Mouse (Mus musculus): Measurements from ENCODE around the gene Cyp2s1. TPM values are rescaled to one million over a fixed set of nuclear protein-coding genes. Genes with fewer than 3 reads are reported as not detected.
A peak's percentile ranks its signal among the peaks of the same experiment; 100 is the strongest.

The Cyp2s1 gene
- polyA plus RNA-seq, 1 experiment from 2014 or later = 3.3 TPM

DNA sequence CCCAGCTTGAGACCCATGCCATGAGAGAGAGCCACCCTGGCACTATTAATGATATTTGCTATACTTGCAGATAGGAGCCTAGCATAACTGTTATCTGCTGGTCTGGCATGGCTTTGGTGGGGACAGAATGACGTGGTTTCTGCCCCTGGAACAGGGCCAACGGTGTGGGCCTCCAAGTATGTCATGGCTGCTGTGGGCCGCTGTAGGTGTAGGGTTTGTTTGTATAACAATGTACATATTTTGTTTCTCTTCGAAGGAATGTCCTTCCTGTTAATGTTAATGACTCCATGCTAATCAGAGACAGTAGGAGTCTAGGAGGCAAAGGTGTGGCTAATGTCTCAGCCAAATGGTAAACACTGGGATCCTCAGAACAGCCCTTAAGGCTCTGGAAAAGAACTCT lies 24.2 kb upstream of the Cyp2s1 start:
- Histone ChIP-seq H3K27me3 (no peaks in the 10 kb centered on the region), H3K27ac (no peak overlapping the region), H3K9ac (no peak overlapping the region), H3K4me2 (no peak overlapping the region), H3K4me1 (replicated peaks) (no peaks in the 10 kb centered on the region), H3K4me3 (no peak overlapping the region), H3K36me3 (no peaks in the 10 kb centered on the region), H3K9me3 (replicated peaks) (no peaks in the 10 kb centered on the region)
- 51% methylated on average over 4 of the region's 4 CpGs for WGBS
- no peak for ATAC-seq (replicated peaks; ENCODE audit: insufficient number of reproducible peaks, insufficient read depth, low FRiP score, low read depth)

DNA sequence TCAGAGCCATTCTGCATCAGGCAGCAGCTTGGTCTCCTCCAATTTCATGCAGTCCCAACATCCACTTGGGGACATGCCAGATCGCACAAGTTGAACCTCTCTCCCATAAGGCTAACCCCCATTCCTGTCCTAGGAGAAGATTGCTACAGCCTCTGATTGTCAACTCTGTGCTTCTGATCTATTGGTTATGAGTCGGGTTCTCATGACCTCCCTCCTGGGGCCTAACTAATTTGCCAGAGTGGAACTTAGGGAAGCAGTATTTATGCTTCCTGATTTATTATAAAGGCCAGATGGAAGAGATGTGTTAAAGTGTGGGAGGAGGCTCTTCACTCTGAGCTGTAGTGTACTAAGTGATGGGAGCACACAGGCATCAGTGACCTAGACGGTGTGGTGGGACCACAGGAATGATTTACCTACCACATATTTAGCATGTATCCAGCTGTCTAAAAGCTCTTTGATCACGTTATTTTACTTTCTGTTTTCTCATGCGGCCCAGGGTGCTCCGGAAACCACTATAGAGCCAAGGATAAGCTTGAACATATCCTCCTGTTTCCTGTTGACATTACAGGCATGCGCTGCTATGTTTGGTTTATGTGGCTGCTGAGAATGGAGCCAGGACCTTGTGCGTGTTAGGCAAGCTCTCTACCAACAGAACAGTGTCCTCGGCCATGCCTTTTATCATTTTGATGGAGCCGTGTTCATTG lies 18.6 kb upstream of the Cyp2s1 start:
- Histone ChIP-seq H3K9ac (no peak overlapping the region), H3K9me3 (replicated peaks) (no peaks in the 10 kb centered on the region), H3K27me3 (no peaks in the 10 kb centered on the region), H3K36me3 (no peaks in the 10 kb centered on the region), H3K4me3 (no peak overlapping the region), H3K4me2 (no peak overlapping the region), H3K4me1 (replicated peaks) (no peaks in the 10 kb centered on the region), H3K27ac (0 out of 2 replicates have a peak overlapping the region, but pooled peaks have one; percentile 7)
- peak; percentile 25; the same call in 1 of the 2 replicates for ATAC-seq (replicated peaks; ENCODE audit: insufficient number of reproducible peaks, insufficient read depth, low FRiP score, low read depth)
- WGBS = 59% methylated on average over 10 of the region's 10 CpGs

DNA sequence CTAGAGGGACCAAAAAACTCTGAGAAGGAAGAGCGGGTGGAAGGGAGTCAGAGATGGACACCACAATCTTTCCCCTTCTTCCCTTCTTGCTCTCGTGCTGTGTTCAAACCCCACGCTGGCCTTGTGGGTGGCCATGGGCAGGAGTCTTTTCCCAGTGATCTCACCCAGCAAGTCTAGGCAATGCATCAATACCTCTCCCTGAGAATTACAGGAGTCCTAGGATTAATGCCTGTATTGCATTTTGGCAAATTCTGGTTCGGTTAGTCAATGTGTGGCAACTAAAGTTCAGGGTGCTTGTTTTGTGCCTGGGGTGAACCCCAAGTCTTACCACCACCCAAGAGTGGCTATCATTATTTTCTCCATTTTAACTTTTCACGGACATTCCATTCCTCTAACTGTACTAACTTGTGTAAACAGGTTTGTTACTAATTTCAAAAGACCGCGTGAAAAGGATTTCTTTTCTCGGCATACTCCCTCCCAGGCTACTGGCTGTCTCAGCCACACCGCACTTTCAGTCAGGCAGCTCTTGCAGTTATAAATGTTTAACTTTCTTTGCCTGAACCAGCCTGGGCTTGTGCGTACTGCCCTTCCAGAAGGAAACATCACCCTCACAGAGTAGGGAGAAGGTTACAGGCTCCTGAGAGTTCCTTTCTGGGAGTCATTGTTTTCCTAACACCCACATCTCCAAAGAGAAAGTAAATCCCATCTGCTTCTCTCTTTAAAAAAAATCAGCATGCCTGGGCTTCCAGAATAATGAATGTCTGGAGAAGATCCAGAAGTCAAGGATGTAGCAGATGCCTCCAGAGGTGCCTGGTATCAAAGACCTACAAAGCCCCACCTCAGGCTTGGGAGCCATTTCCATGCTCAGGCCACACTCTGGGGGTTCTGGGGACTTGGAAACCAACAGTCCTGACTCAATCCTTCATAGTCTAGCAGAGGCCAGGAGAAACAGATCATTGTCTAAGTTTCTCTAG lies 15.1 kb upstream of the Cyp2s1 start:
- Histone ChIP-seq H3K9ac (no peak overlapping the region), H3K4me2 (no peak overlapping the region), H3K4me1 (replicated peaks) (peaks cover 6% of the 10 kb centered on the region), H3K27ac (no peak overlapping the region), H3K27me3 (no peaks in the 10 kb centered on the region), H3K4me3 (no peak overlapping the region), H3K36me3 (no peaks in the 10 kb centered on the region), H3K9me3 (replicated peaks) (no peaks in the 10 kb centered on the region)
- ATAC-seq (replicated peaks; ENCODE audit: insufficient number of reproducible peaks, insufficient read depth, low FRiP score, low read depth) = no peak
- 65% methylated on average over 10 of the region's 10 CpGs for WGBS

DNA sequence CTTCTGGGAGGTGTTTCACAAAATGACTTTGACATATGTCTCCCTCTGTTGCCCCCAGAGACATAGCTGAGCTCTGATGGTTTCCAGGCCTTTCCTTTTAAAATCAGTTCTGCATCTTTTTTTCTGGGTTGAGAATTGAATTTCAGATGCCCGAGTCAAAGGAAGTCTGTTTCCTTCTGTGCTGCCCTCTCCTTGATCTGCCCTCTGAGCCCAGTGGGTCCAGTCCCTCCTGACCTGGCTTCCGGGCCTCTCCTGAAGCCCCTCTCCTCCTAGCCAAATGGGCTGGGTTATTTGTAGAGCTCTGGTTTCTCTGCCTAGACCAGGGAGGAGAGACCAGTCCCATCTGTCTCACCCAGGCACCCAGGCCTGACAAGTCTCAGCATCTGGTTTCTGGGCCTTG lies 13.5 kb upstream of the Cyp2s1 start:
- Histone ChIP-seq H3K4me2 (no peak overlapping the region), H3K27ac (no peak overlapping the region), H3K36me3 (no peaks in the 10 kb centered on the region), H3K27me3 (no peaks in the 10 kb centered on the region), H3K4me3 (no peak overlapping the region), H3K9ac (no peak overlapping the region), H3K9me3 (replicated peaks) (no peaks in the 10 kb centered on the region), H3K4me1 (replicated peaks) (peaks cover 8% of the 10 kb centered on the region)
- ATAC-seq (replicated peaks; ENCODE audit: insufficient number of reproducible peaks, insufficient read depth, low FRiP score, low read depth) = no peak
- WGBS = 36% methylated on average over 2 of the region's 2 CpGs

DNA sequence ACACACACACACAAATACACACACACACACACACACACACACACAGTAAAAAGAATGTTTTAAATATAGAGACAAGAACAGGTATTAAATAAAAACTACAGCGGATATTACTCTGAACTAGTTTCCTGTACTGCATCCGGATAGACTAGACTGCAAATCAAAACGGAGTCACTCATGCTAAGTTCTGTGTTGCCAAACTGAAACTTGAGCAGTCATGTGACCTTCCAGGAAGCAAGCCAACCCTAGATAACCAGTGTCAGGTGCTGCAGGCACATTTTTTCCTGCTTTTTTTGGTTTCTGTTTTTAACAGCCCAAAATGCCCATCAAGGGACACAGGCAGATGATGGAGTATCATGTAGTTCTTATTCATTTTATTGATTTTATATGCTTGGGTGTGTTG lies 10.5 kb upstream of the Cyp2s1 start:
- Histone ChIP-seq H3K9me3 (replicated peaks) (no peaks in the 10 kb centered on the region), H3K4me2 (no peak overlapping the region), H3K4me1 (replicated peaks) (peaks cover 8% of the 10 kb centered on the region), H3K27ac (no peak overlapping the region), H3K36me3 (no peaks in the 10 kb centered on the region), H3K4me3 (no peak overlapping the region), H3K27me3 (no peaks in the 10 kb centered on the region), H3K9ac (no peak overlapping the region)
- WGBS = 17% methylated on average over 3 of the region's 3 CpGs
- ATAC-seq (replicated peaks; ENCODE audit: insufficient number of reproducible peaks, insufficient read depth, low FRiP score, low read depth) = peak; percentile 85

DNA sequence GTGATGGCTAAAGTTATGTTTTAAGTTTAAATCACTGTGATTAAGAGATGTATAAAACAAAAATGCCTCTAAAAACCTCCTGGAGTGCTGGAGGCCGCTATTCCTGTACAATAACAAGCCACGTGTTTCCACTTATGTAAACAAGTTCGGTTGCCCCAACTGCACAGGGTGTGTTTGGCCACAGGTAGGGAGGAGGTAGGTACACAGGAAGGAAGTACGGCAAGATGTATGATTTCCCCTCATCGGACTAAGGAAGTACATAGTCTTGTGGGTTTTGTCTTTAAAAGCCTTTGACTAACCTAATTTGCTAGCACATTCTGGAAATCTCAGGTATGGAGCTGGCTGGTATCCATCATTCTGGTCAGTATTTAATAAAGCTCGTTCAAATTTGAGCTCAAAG lies 9.3 kb upstream of the Cyp2s1 start:
- Histone ChIP-seq H3K4me1 (replicated peaks) (peaks cover 8% of the 10 kb centered on the region), H3K36me3 (no peaks in the 10 kb centered on the region), H3K4me3 (no peak overlapping the region), H3K27me3 (no peaks in the 10 kb centered on the region), H3K9me3 (replicated peaks) (no peaks in the 10 kb centered on the region), H3K9ac (no peak overlapping the region), H3K4me2 (no peak overlapping the region), H3K27ac (no peak overlapping the region)
- 72% methylated on average over 6 of the region's 6 CpGs for WGBS
- no peak for ATAC-seq (replicated peaks; ENCODE audit: insufficient number of reproducible peaks, insufficient read depth, low FRiP score, low read depth)

DNA sequence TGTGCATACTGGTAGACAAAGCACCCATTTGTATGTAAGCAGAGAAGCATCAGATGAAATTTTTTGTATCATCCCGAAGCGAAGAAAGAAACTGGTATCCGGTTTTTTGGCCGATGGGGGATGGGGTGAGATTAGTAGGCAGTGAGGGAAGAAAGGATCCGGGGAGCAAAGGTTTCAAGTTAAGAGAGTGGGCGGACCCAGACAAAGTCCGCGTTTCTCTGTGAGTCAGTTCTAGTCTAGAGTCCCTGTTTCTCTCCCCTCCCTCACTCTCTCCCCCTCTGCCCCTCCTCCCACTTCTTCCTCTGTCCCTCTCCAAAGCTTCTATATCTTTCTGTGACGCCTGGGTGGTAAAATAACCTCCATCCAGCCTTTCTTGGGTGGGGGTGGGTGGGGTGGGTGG lies 8.3 kb upstream of the Cyp2s1 start:
- Histone ChIP-seq H3K9ac (no peak overlapping the region), H3K27ac (no peak overlapping the region), H3K9me3 (replicated peaks) (no peaks in the 10 kb centered on the region), H3K4me3 (no peak overlapping the region), H3K27me3 (no peaks in the 10 kb centered on the region), H3K4me1 (replicated peaks) (peaks cover 8% of the 10 kb centered on the region), H3K4me2 (no peak overlapping the region), H3K36me3 (no peaks in the 10 kb centered on the region)
- ATAC-seq (replicated peaks; ENCODE audit: insufficient number of reproducible peaks, insufficient read depth, low FRiP score, low read depth) = no peak
- WGBS = 49% methylated on average over 9 of the region's 9 CpGs

DNA sequence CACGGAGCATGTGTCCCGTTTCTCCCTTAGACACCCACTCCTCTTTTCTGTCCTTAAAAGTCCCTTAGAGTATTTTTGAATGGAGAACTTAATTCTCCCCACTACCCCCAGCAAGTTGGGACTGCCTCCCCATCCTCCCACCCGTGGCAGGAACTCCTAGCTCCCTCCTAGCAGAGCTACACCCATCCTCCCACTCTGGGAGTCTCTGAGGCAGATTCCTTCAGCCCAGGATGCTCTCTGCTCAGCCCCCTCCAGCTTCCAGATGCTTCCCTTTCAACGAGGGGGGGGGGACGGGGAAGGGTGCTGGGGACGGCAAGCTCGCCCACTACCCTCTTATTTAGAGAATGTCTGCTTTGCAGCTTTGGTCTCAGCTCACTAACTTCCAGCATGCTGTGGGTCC lies 1.1 kb downstream of the Cyp2s1 start:
- Histone ChIP-seq H3K4me1 (replicated peaks) (peaks cover 12% of the 10 kb centered on the region), H3K27me3 (peaks cover 38% of the 10 kb centered on the region), H3K27ac (no peak overlapping the region), H3K4me2 (peak overlapping the region; percentile 81; the same call in 1 of the 2 replicates), H3K9me3 (replicated peaks) (no peaks in the 10 kb centered on the region), H3K9ac (no peak overlapping the region), H3K36me3 (no peaks in the 10 kb centered on the region), H3K4me3 (peak overlapping the region; percentile 50; the same call in 1 of the 2 replicates)
- ATAC-seq (replicated peaks; ENCODE audit: insufficient number of reproducible peaks, insufficient read depth, low FRiP score, low read depth) = no peak
- 17% methylated on average over 7 of the region's 7 CpGs for WGBS

DNA sequence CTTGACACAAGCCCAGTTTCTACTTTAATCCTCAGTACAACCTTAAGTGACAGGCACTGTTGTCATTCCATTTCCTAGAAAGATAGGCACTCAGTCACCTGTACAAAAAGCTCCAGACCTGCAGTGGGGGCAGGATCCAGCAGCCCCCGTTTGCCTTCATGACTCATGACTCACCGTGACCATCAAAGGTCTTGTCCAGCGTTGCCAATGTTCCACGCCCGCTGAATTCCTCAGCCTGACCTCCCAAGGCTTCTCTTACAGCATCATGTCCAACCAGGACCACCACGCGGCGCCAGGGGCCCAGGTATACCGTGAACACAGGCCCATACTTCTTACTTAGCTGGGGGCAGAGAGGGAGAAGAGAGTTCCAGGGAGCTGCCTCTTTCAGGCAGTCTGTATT lies 2.0 kb downstream of the Cyp2s1 start:
- H3K4me2 ChIP-seq = no peak overlapping the region
- no peak overlapping the region for H3K4me3 ChIP-seq
- H3K9ac ChIP-seq = no peak overlapping the region
- no peak overlapping the region for H3K27ac ChIP-seq
- ATAC-seq (replicated peaks; ENCODE audit: insufficient number of reproducible peaks, insufficient read depth, low FRiP score, low read depth) = no peak
- no peaks in the 10 kb centered on the region for H3K9me3 ChIP-seq (replicated peaks)
- H3K4me1 ChIP-seq (replicated peaks) = peaks cover 12% of the 10 kb centered on the region
- 75% methylated on average over 9 of the region's 9 CpGs for WGBS
- no peaks in the 10 kb centered on the region for H3K36me3 ChIP-seq
- H3K27me3 ChIP-seq = peaks cover 38% of the 10 kb centered on the region

DNA sequence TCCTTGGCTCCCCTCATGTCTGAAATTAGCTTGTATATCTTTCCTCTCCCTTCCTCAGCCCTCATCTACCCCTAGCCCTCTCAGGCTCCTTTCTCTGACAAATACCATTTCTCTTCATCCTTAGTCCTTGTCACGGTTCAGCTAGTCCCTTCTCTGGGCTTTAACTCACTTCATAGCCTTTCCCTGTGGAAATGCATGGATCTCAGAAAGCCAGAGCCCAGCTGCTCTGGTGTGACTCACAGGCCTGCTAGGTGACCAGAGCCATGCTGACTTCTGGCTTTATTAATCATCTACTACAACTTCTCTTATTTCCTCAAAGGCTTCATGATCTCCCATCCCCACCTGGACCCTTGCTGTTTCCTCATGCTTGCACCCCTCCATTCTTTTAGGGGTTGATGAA lies 4.5 kb downstream of the Cyp2s1 start:
- Histone ChIP-seq H3K27me3 (peaks cover 29% of the 10 kb centered on the region), H3K27ac (no peak overlapping the region), H3K4me3 (no peak overlapping the region), H3K36me3 (no peaks in the 10 kb centered on the region), H3K9me3 (replicated peaks) (no peaks in the 10 kb centered on the region), H3K9ac (no peak overlapping the region), H3K4me2 (no peak overlapping the region), H3K4me1 (replicated peaks) (peaks cover 12% of the 10 kb centered on the region)
- WGBS = 74% methylated on average over 1 of the region's 1 CpGs
- no peak for ATAC-seq (replicated peaks; ENCODE audit: insufficient number of reproducible peaks, insufficient read depth, low FRiP score, low read depth)

DNA sequence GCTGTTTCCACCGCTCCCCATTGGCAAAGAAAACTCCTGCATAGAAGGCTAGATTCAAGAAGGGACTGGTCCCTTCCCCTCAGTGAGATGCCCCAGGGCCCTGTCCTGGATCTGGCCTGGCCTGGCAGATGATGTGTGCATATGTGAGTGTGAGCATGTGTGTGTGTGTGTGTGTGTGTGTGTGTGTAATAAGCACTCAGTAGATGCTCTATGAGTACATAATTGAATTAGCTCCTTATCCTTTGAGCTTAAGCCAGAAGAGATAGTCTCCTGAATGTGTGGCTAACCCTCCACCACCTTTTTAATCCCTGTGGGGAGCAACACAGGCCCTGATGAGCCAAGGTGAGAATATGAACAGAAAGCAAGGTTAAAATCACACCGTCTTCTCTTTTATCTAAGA lies 5.0 kb downstream of the Cyp2s1 start:
- no peak overlapping the region for H3K4me2 ChIP-seq
- H3K4me1 ChIP-seq (replicated peaks) = peaks cover 11% of the 10 kb centered on the region
- H3K36me3 ChIP-seq = no peaks in the 10 kb centered on the region
- H3K27ac ChIP-seq = no peak overlapping the region
- no peak for ATAC-seq (replicated peaks; ENCODE audit: insufficient number of reproducible peaks, insufficient read depth, low FRiP score, low read depth)
- H3K27me3 ChIP-seq = peaks cover 27% of the 10 kb centered on the region
- H3K4me3 ChIP-seq = no peak overlapping the region
- H3K9me3 ChIP-seq (replicated peaks) = no peaks in the 10 kb centered on the region
- no peak overlapping the region for H3K9ac ChIP-seq
- WGBS = 62% methylated on average over 2 of the region's 2 CpGs

Measured in heart, embryonic 15.5 days (tissue).